Mouse (Mus musculus) liver, postnatal 0 days (tissue): ENCODE measurements around the gene Rab40b.

ENCODE experiments used
- CTCF ChIP-seq: sonication (generic); IDR thresholded peaks from 2 replicates; pipeline ENCODE4 v1.5.1; 2016; ENCODE audit warnings: antibody characterized with exemption, low read depth
- EP300 ChIP-seq: IDR thresholded peaks from 2 replicates; pipeline ENCODE4 v1.6.1; 2016; ENCODE audit warnings: antibody characterized with exemption, low read depth, mild to moderate bottlenecking

- TF ChIP-seq CTCF = peak; percentile 21; the same call in 1 of the 2 replicates
- peak; percentile 75 for TF ChIP-seq EP300
These were observed 49.2 kb upstream of the Rab40b start for GRCm38 (mm10) chr11:121437236-121437635.
